Mouse (Mus musculus) bone marrow, adult 2 months (tissue): ENCODE results near the gene Actr2.

Source experiments
- CTCF ChIP-seq: fragments of 200-500 bp; IDR thresholded peaks from 2 replicates; pipeline ENCODE4 v1.5.1; 2011; ENCODE audit warnings: low read length, control low read depth; ENCODE audit not compliant: control insufficient read depth, insufficient read depth
- POLR2A ChIP-seq: fragments of 200-500 bp; IDR thresholded peaks from 2 replicates; pipeline ENCODE4 v1.6.1; 2011; ENCODE audit warnings: low read depth, mild to moderate bottlenecking, control low read depth, low read length, borderline replicate concordance; ENCODE audit not compliant: control insufficient read depth

GRCm38 (mm10) chr11:20018905-20019304 is 93.8 kb downstream of the Actr2 start:
- no peak for TF ChIP-seq CTCF
- no peak for TF ChIP-seq POLR2A
